Mouse (Mus musculus) adrenal gland, postnatal 0 days (tissue): ENCODE results near the gene Gne. TPM values are rescaled to one million over a fixed set of nuclear protein-coding genes. Genes with fewer than 3 reads are reported as not detected.

ENCODE experiments used
- polyA plus RNA-seq: library from polyadenylated mRNA; unstranded; fragments of >200 nt; fragmentation: Nextera tagmentation; extraction: Ambion mirVana; gene quantifications from 2 replicates; pipeline ENCODE4 v1.2.1, GENCODE M21; 2015

Gene Gne
- 14.8 and 18.2 TPM in 2 replicates for polyA plus RNA-seq

DNA sequence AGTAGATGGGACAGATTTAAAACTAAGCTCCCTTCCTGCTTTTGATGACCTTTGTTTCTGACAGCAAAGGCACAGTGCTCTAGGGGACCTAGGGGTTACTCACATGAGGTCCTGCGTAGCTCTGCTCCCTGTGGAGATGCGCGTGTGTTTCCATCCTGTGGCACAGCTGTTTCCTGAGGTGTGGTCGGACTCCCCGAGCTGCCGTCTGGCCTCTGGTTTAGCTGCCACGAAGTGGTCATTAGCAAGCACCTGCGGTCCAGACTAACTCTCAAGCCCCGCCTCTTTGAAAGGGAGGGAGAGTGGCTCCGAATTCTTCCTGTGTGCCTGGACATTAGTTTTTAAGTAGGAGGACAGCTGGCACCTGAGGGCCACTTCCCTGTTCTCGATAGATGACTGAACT, at the start of gene Gne:
TSS of gene Gne (minus strand) at position 233 of the 400 bp plus-strand sequence.

DNA sequence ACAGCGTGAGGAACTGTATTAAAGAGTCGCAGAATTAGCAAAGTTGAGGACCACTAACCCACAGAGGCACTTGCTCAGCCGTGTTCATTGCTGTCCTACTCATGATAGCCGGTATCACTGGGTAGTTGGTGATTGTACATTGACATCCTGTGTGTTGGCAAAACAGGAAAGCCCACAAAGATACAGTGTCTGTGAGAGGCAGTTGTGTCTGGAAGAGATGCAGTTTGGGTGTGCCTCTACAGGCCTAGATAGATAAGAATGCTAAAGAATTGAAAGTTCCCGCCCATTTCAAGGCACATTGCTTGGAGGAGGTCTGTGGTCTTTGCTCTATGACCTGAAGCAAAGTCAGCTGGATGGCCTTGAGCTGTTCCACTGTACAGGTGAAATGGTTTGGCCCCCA, 79.9 kb downstream of the Gne start, which contains the start of gene Clta:
TSS of gene Clta (plus strand) at position 327 of the 400 bp plus-strand sequence.

Other genes starting within 250 kb of the Gne start
- not detected in 2 replicates for gene Olfr157, start 244.0 kb downstream of the Gne start, polyA plus RNA-seq
- not detected in 2 replicates for gene Olfr155, start 232.6 kb downstream of the Gne start, polyA plus RNA-seq
- gene Reck, start 208.6 kb downstream of the Gne start, polyA plus RNA-seq = 15.1 and 19.8 TPM in 2 replicates
- 33.2 and 43.1 TPM in 2 replicates for gene Glipr2, start 126.8 kb downstream of the Gne start, polyA plus RNA-seq
- not detected in 2 replicates for gene Ccin, start 100.7 kb downstream of the Gne start, polyA plus RNA-seq
- 266 and 285 TPM in 2 replicates for gene Clta, start 79.7 kb downstream of the Gne start, polyA plus RNA-seq
- 6.3 and 6.5 TPM in 2 replicates for gene Rnf38, start 149.6 kb upstream of the Gne start, polyA plus RNA-seq
- 7.9 and 8.7 TPM in 2 replicates for gene Melk, start 216.7 kb upstream of the Gne start, polyA plus RNA-seq